Mouse (Mus musculus) lung, postnatal 36 days (tissue): ENCODE data around the gene Etl4.
A peak's percentile ranks its signal among the peaks of the same experiment; 100 is the strongest.

ENCODE experiments used
- DNase-seq: peaks from one replicate; pipeline ENCODE4 v3.0.0; 2022; ENCODE audit warnings: mixed read lengths

The Etl4 gene

GRCm38 (mm10) chr2:20774462-20774861 lies 864.9 kb downstream of the Etl4 start:
- DNase-seq: no peak

DNA sequence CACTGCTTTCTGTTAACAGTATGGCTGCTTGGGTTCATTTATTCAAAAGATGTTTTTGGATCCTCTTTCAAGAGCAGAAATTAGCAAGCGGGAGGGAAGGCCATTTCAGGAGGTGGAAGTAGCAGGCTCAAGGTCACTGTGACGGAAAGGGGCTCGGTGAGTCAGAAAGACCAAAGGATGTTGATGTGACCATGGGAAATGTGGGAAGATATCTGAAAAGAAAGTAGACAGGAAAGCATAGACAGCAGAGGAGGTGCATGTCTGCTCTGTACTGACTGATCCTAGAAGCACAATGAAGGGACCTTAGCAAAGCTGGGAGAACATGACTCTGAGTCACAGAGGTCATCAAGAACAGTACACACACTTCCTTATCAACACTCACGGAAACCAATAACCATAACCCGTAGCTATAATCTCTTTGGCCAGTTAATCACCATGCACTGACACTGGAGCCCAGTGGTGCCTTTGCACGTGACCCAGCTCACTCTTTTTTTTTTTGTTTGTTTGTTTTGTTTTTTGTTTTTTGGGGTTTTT lies 866.7 kb downstream of the Etl4 start:
- DNase-seq: no peak

- DNase-seq: peak; percentile 16
Measured at GRCm38 (mm10) chr2:20777931-20778330, 868.4 kb downstream of the Etl4 start.

DNA sequence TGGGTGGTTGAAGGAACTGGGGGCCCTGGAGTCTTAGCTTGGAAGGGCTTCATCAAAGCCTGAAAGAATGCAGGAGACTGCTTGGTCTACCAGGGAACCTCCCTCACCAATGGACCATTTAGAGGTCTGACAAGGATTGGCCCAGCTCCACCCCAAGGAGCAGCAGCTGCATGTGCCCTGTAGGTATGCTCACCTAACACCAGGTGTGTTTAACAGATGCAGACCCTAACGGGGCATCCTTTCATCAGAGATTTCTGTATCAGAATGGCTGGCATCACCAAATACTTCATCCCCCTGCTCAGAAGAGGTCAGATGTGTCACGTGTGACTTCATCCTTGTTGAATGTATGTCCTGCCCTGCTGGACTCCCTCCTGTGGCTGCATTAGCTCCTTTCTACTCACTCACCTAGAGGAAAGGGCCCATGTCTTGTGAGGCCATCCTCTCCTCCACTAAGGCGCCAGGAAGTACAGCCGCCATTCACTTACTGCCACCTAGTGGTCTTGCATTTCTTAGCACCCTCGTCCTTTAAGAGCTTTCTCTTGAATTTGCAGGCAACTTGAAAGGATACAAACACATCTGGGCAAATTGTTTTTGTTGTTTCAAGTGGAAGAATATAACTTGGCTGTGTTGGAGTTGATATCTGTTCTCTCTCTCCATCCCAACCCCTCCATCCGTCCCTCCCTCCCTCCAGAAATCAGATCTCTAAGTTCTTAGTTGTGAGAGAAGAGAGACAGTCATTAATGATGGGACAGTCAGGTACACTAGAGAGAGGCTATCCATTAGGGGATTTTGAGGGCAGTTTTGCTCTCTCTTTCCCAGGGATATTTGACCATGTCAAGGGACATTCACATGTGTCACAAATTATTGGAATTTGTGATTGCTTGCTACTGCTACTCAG lies 870.2 kb downstream of the Etl4 start:
- peak; percentile 66 for DNase-seq

DNA sequence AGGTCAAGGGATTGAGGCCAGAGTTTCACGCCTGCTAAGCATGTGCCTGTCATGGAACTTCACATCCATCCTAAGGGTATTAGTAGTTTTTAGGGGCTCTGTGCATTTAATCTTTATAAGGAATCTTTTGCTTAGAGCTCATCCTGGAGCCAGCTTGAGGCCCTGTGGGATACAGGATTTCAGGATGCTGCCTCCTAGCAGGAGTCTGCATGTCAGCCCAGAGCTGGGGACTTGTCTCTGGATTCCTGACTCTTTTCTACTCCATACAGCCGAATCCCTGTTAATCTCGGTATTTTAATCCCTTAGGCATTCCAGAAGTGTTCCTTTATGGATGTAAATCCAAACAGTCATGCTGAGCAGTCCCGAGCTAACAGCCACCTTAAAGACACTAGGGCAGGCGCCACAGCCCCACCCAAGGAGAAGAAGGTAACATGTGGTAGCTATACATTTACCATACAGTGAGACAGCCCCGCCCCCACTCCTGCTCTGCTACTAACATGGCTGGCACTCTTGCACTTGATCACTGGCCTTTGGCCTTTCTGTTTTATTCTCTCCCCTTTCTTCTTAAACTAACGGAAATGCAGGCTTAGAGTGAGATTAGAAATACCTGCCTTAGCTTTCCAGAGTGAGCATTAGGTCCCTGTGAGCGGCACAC lies 891.8 kb downstream of the Etl4 start:
- no peak for DNase-seq

DNA sequence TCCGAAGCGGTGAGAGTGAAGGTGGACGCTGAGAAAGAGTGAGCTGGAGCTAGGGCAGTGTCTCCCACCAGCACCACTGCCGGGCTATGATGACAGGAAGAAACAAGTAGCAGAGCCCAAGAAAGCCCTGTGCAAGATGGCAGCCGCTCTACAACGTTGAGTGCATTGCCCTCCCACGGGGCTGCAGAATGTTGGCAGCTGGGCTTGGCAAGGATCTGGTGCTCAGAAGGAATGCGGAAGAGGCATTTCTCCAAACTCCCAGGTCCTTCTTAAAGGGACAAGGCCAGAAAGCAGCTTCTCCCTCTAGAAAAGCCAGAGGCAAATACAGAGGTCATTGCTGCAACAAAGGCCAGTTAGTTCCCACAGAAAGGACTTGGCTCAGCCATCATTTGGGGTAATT lies 901.9 kb downstream of the Etl4 start:
- peak; percentile 32 for DNase-seq

DNA sequence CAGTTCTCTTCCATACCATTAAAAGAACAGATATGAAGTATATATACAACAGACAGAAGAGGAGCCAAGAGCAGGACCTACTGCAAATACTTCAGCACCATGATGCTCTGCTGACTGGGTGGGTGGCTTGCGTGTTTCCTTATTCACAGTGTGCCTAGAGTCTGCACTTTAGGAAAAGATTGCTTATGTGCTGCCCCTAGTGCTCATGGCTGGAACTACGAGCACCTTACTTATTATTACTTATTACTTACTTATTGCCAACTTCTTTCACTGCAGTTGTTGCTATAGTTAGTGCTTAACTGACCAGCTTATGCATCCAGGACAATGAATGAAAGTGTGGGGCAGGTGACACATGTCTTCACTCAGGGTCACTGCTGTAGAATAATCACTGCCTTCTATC lies 904.4 kb downstream of the Etl4 start:
- DNase-seq: peak; percentile 9

DNA sequence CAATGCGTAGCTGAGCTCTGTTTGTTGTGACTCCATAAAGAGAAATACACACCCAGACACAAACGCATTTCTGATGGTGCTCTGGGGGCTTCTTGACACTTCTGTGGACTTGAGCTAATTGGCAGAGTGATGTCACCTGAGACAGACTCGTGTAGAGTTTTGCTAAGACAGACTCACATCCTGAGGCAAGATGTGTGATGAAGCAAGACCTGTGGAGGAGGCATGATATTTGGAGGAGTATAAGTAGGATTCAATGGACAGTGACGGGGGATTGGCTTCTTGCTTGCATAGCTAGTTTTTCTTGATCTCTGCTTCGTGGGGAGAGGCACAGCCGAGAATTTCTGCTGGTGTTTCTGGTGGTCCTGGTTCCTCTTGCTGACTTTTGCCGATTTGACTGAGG lies 908.6 kb downstream of the Etl4 start:
- no peak for DNase-seq

GRCm38 (mm10) chr2:20826258-20826657 lies 916.7 kb downstream of the Etl4 start:
- DNase-seq: no peak

GRCm38 (mm10) chr2:20830882-20831281 lies 921.3 kb downstream of the Etl4 start:
- DNase-seq: no peak

GRCm38 (mm10) chr2:20831608-20832406 lies 922.2 kb downstream of the Etl4 start:
- DNase-seq: no peak

DNA sequence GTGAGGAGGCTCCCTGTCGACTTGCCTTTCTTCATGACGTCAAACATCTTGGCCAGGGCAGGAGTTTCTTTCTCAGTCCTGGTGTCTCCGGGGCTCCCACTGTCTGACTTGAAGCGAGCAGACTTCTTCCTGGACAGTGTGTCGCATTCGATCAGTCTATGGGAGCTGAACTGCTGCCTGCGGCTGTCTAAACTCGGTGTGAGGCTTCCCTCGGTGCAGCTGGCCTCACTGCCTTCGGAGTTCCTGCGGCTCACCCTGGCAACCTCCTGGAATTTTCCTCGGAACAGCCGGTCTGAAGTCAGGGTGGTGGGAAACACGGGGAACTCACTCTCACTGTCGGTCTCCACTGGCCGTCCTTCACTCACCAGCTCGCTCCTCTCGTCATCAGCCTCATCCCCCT lies 939.8 kb downstream of the Etl4 start:
- DNase-seq: no peak
